Mouse (Mus musculus): ENCODE results near the gene Rpl11. TPM values are rescaled to one million over a fixed set of nuclear protein-coding genes. Genes with fewer than 3 reads are reported as not detected.
A peak's percentile ranks its signal among the peaks of the same experiment; 100 is the strongest.

The Rpl11 gene
- polyA plus RNA-seq, 1 experiment from 2014 or later = 481 TPM

DNA sequence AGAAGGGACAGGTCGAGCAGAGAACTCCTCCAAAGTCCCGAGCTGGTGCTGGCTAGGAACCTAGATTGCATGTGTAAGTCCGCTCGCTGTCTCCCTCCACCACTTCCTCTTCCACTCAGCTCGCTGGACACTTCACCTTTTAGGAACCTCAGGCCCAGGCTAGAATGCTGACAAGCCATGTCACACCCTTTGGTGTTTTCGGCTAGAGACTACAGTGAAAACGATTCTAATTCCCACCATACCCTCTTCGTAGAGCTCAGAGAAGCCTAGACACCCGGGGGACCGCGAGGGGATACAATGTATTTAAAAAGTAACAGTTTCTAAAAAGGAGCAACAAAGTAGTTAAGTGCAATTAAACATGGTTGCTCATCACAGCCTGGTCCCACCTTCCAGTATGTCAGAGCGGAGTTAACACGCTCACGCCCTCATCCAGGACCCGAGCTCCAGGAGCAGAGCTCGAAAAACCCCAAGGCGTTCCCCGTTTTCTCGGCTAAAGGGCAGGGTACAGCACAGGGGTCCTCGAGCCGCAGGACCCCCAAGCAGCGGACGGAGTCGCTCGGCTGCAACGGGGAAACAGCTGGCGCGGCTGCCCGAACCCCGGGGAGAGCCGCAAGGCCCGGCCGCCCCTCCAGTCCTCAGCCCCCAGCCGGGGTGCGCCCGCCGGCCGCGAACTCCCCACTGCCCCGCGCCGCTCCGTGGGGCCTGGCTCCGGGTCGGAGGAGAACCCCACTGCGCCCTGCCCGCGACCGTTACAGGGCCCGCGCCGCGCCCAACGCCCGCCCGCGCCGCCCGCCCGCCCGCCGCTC is 32.3 kb downstream of the Rpl11 start:
- H3K4me3 ChIP-seq = peak overlapping the region; percentile 100
- H3K9me3 ChIP-seq = no peaks in the 10 kb centered on the region
- peaks cover 13% of the 10 kb centered on the region for H3K4me1 ChIP-seq
- H3K27me3 ChIP-seq = no peaks in the 10 kb centered on the region
- peak overlapping the region; percentile 86 for H3K27ac ChIP-seq
- peak overlapping the region; percentile 99 for H3K9ac ChIP-seq
- peak overlapping the region; percentile 97 for H3K4me2 ChIP-seq (replicated peaks)
- no peaks in the 10 kb centered on the region; the same call in 1 of the 2 replicates for H3K36me3 ChIP-seq
- ATAC-seq (ENCODE audit: low FRiP score, low read depth) = peak; percentile 75
- under 1% methylated on average over 36 of the region's 62 CpGs for WGBS

DNA sequence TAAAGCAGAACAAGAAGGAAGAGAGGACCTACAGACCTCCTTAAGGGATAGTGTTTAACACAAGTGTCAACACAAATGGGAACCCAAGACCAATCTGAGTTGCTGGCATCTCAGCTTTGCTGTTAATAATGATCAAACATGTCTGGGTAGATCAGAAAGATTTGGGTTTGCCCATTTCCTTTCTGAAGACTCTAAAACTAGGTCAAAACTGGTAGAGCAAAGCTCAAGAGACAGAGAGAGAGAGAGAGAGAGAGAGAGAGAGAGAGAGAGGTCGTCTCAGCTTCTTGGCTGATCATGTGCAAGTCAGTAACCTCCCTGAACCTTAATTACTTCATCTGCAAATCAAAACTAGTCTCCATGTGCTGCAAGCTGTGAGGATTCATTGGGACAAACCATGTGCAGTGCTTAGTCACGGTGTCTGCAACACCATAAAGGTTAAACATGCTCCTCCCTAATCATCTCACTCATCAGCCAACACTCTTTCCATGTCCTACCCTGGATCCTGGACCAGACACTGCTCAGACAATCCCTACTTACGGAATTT is 37.1 kb downstream of the Rpl11 start:
- H3K9me3 ChIP-seq = no peaks in the 10 kb centered on the region
- H3K27ac ChIP-seq = no peak overlapping the region
- peaks cover 13% of the 10 kb centered on the region for H3K4me1 ChIP-seq
- no peak overlapping the region for H3K9ac ChIP-seq
- ATAC-seq (ENCODE audit: low FRiP score, low read depth) = no peak
- no peak overlapping the region for H3K4me2 ChIP-seq (replicated peaks)
- no peak overlapping the region for H3K4me3 ChIP-seq
- no peaks in the 10 kb centered on the region for H3K27me3 ChIP-seq
- 74% methylated on average over 3 of the region's 3 CpGs for WGBS
- peaks cover 28% of the 10 kb centered on the region for H3K36me3 ChIP-seq

DNA sequence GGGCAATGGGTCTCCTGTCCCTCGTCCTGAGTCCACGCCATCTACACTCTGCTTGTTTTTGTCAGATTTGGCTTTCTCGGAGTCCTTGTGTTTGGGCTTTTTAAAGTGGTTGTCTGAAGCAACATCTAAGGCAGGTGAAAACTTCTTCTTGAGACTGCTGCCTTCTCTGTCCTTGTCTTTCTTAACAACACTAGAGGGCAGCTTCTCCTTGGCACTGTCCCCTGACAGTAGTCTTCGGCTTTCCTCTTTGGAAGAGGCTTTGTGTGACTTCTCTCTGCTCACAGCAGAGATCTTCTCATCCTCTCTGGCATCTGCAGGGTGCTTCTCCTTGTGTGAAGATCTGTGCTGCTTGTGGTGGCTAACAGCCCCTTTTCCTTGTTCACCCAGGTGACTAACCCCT is 42.6 kb downstream of the Rpl11 start:
- Histone ChIP-seq H3K4me1 (no peaks in the 10 kb centered on the region), H3K4me2 (replicated peaks) (no peak overlapping the region), H3K4me3 (no peak overlapping the region), H3K27me3 (no peaks in the 10 kb centered on the region), H3K36me3 (peaks cover 80% of the 10 kb centered on the region), H3K9ac (no peak overlapping the region), H3K27ac (no peak overlapping the region), H3K9me3 (no peaks in the 10 kb centered on the region)
- no peak for ATAC-seq (ENCODE audit: low FRiP score, low read depth)
- 96% methylated on average over 4 of the region's 4 CpGs for WGBS

DNA sequence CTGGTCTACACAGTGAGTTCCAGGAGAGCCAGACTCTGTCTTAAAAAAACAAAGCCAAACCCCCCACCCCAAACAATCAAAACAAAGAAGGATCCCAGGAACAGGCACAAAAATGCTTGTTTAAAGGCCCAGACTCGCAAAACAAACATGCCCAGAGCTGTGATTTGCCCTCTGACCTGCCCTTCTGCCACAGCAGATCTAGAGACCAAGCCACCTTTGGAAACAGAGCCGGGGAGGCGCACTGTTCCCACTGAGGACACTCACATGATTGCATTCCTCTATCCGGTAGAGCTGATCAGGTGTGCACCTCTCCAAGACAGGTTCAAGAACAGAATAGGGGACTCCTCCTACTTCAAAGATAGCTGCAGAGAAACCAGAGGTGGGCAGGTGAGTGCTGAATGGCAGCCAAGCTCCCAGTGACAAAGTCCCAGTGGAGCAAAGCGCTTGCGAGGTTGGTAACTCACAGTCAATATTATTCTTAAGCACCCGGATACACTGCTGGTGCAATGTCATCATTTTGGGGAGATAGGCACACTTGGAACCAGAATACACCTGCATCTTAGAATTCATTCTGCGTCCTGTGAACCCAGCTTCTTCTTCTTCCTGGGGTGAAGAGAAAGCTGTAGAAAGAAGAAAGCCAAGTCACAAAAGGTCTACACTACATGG is 44.3 kb downstream of the Rpl11 start:
- H3K4me2 ChIP-seq (replicated peaks) = no peak overlapping the region
- no peaks in the 10 kb centered on the region for H3K9me3 ChIP-seq
- ATAC-seq (ENCODE audit: low FRiP score, low read depth) = no peak
- H3K4me3 ChIP-seq = no peak overlapping the region
- no peaks in the 10 kb centered on the region for H3K4me1 ChIP-seq
- WGBS = 94% methylated on average over 8 of the region's 8 CpGs
- no peak overlapping the region for H3K27ac ChIP-seq
- peaks cover 94% of the 10 kb centered on the region for H3K36me3 ChIP-seq
- no peaks in the 10 kb centered on the region for H3K27me3 ChIP-seq
- no peak overlapping the region for H3K9ac ChIP-seq

DNA sequence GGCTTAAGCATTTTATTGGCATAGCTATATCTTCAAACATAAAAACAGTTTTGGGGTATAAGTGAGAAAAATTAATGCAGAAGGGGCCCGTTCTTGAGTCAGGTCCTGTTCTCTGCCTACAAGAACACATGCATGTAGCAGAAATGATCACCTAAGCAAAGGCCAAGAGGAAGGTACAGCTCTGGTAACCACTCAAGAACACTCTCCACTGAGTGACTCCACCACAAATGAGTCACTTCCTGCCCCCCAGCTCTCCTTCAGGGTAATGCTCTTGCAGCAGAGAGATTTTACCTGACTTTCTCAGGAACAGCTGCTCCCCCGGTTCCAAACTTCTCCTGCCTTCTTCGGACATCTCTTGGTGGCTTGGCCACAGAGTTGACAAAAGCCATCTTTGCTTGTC is 46.4 kb downstream of the Rpl11 start:
- H3K9me3 ChIP-seq = no peaks in the 10 kb centered on the region
- ATAC-seq (ENCODE audit: low FRiP score, low read depth) = no peak
- no peak overlapping the region for H3K4me2 ChIP-seq (replicated peaks)
- H3K27ac ChIP-seq = no peak overlapping the region
- WGBS = 94% methylated on average over 3 of the region's 3 CpGs
- H3K4me3 ChIP-seq = no peak overlapping the region
- no peak overlapping the region for H3K9ac ChIP-seq
- H3K36me3 ChIP-seq = peaks cover 96% of the 10 kb centered on the region
- no peaks in the 10 kb centered on the region for H3K27me3 ChIP-seq
- no peaks in the 10 kb centered on the region for H3K4me1 ChIP-seq

DNA sequence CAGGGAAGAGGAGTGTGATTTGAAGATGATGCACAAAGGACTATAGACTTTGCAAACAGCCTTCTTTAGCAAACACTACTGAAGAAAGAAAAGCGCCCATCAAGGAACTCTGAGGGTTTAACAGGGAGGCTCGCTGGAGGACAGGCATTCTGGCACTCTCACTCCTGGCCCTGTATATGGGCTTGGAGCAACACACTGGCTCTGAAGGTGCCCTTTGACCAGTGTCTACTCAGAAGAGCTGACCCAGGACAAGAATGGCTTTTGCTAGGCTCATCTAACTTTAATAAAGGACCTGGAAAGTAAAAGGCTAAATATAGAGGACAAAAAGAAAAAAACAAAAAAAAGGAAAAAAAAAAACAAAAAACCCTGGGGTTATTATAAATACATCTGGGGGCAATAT is 48.3 kb downstream of the Rpl11 start:
- Histone ChIP-seq H3K27ac (no peak overlapping the region), H3K4me3 (no peak overlapping the region), H3K4me1 (no peaks in the 10 kb centered on the region), H3K9ac (no peak overlapping the region), H3K36me3 (peaks cover 84% of the 10 kb centered on the region), H3K9me3 (no peaks in the 10 kb centered on the region), H3K27me3 (no peaks in the 10 kb centered on the region), H3K4me2 (replicated peaks) (no peak overlapping the region)
- ATAC-seq (ENCODE audit: low FRiP score, low read depth) = no peak
- WGBS = 95% methylated on average over 2 of the region's 2 CpGs

DNA sequence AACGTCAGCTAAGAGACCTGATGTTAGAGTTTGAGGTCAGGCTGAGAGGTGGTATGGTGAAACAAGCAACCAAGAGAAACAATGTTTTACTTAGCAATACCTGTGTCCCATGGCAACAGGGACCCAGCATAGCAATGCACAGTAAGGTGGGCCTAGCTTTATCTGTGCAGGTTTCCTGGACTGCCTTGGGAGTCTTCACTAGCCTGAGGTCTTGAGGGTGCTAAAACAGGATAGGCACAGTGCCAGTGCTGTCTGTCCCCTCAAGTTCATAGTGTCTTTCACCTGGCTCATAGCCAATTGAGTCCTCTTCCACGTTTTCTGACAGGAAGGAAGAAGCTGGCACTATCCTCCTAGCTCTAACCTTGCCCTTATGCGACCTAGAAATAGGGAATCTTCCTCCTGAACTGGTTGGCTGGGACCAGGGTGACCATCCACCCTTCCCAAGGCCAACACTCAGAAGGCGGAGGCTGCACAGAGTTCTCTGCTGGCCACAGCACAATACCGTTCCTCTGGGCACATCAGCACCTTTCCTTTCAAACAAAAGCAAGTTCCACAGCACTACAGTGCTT is 49.0 kb downstream of the Rpl11 start:
- H3K27ac ChIP-seq = no peak overlapping the region
- peaks cover 77% of the 10 kb centered on the region for H3K36me3 ChIP-seq
- no peak overlapping the region for H3K9ac ChIP-seq
- no peaks in the 10 kb centered on the region for H3K9me3 ChIP-seq
- no peak overlapping the region for H3K4me3 ChIP-seq
- 93% methylated on average over 5 of the region's 5 CpGs for WGBS
- H3K4me2 ChIP-seq (replicated peaks) = no peak overlapping the region
- no peak for ATAC-seq (ENCODE audit: low FRiP score, low read depth)
- no peaks in the 10 kb centered on the region for H3K4me1 ChIP-seq
- H3K27me3 ChIP-seq = no peaks in the 10 kb centered on the region

DNA sequence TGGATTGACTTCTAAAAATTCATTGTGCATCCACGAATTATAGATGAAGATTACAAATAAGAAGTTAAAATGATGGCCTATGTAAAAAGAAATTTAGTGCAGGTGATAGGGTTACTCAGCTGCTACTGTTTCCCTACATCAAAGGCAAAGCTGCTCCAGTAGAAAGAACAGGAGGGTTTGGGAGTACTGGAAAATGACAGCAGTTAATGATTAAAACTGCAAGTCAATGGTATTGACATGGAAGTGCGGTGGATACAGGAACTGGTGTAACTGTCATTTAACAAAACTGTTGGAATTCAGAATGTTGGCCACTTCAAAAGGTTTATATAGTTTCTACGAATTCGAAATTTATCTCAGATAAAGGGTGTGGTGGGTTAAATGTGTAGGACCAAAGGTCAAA is 58.1 kb downstream of the Rpl11 start:
- Histone ChIP-seq H3K4me2 (replicated peaks) (no peak overlapping the region), H3K27me3 (no peaks in the 10 kb centered on the region), H3K27ac (no peak overlapping the region), H3K9me3 (peaks cover 9% of the 10 kb centered on the region), H3K4me1 (no peaks in the 10 kb centered on the region), H3K9ac (no peak overlapping the region), H3K36me3 (no peaks in the 10 kb centered on the region), H3K4me3 (no peak overlapping the region)
- 85% methylated on average over 4 of the region's 4 CpGs for WGBS
- no peak for ATAC-seq (ENCODE audit: low FRiP score, low read depth)

DNA sequence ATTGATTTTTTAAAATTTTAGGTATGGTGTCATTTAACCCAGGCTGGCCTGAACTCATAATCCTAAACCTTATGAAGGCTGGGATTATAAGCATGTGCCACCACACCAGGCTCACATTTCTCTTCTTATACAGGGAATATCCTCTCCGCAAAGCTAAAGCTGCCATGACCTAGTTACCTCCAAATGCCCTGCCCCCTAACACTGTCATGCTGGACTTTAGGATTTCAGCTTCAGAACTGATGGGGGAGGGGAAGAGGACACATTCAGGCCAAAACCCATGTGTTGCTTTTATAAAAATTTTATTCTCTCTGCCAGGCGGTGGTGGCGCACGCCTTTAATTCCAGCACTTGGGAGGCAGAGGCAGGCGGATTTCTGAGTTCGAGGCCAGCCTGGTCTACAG is 59.3 kb downstream of the Rpl11 start:
- Histone ChIP-seq H3K4me3 (no peak overlapping the region), H3K9ac (no peak overlapping the region), H3K27ac (no peak overlapping the region), H3K9me3 (peaks cover 9% of the 10 kb centered on the region), H3K4me2 (replicated peaks) (no peak overlapping the region), H3K4me1 (no peaks in the 10 kb centered on the region), H3K36me3 (no peaks in the 10 kb centered on the region), H3K27me3 (no peaks in the 10 kb centered on the region)
- ATAC-seq (ENCODE audit: low FRiP score, low read depth) = no peak
- WGBS = 98% methylated on average over 6 of the region's 6 CpGs

DNA sequence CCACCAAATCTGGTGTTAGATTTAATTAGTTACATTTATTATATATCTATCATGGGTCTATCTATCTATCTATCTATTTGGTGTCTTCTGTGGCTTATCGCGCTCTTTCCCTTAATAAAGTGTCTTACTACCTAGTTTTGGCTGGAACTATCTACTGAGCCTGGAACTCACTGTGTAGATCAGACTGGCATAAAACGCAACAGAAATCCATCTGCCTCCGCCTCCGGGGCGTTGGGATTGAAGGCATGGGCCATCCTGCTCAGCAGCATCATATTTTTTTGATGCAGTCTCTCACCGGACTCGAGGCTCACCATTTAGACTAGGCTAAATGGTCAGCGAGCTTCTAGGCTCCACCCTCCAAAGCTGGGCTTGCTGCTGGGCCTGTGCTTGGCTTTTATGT is 65.5 kb downstream of the Rpl11 start:
- Histone ChIP-seq H3K4me1 (peaks cover 16% of the 10 kb centered on the region), H3K9me3 (no peaks in the 10 kb centered on the region), H3K4me3 (peak overlapping the region; percentile 96), H3K9ac (peak overlapping the region; percentile 96; the same call in 1 of the 2 replicates), H3K4me2 (replicated peaks) (peak overlapping the region; percentile 90), H3K36me3 (peaks cover 32% of the 10 kb centered on the region), H3K27me3 (no peaks in the 10 kb centered on the region), H3K27ac (peak overlapping the region; percentile 81)
- WGBS = 67% methylated on average over 9 of the region's 9 CpGs
- ATAC-seq (ENCODE audit: low FRiP score, low read depth) = no peak

DNA sequence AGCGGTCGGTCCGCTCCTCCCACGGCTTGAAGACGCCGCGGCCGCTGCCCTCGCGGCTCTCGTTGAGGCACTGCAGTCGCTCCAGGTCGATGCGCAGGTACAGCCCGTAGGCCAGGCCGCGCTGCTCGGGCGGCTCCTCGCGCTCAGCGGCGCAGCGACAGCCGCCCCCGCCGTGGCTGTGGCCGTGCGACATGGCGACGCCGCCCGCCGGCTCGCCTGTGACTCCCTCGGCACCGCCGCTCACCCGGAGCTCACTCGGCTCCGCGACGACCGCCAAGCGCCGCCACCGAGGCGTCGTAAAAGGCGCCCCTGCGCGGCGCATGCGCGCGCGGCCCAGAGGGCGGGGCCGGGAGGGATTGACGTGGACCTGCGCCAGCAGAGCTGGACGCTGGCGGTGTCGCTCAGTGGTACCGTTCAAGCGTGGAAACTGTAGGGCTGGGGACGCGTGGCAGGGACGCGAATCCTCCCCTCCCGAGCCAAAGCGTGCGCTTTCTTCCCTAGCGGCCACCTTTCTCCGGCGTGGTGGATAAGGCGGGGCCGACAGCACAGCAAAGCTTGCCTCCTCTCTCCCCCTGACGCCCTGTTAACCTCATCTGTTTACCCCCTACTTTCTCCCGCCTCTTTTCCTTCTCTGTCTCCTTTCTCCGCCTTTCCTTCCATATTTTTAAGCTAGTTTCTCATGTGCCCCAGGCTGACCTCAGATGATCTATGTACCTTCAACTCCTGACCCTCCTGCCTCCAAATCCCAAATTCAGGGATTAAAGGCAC is 66.1 kb downstream of the Rpl11 start, which contains the start of gene Pithd1:
Pithd1 (minus strand) TSS at position 322 of the 768 bp plus-strand sequence.
- no peaks in the 10 kb centered on the region for H3K27me3 ChIP-seq
- peak within 1 kb of the TSS; percentile 96 for H3K4me3 ChIP-seq
- H3K9ac ChIP-seq = peak within 1 kb of the TSS; percentile 96
- under 1% methylated on average over 71 of the region's 81 CpGs for WGBS
- H3K36me3 ChIP-seq = peaks cover 37% of the 10 kb centered on the region
- ATAC-seq (ENCODE audit: low FRiP score, low read depth) = peak; percentile 87
- H3K9me3 ChIP-seq = no peaks in the 10 kb centered on the region
- peak within 1 kb of the TSS; percentile 90 for H3K4me2 ChIP-seq (replicated peaks)
- H3K27ac ChIP-seq = peak within 1 kb of the TSS; percentile 81
- peaks cover 16% of the 10 kb centered on the region for H3K4me1 ChIP-seq
